Mouse (Mus musculus): Measurements from ENCODE around the gene Mnd1. TPM values are rescaled to one million over a fixed set of nuclear protein-coding genes. Genes with fewer than 3 reads are reported as not detected.

Mnd1 gene
- polyA plus RNA-seq, 1 experiment from 2014 or later = 5.7 TPM

GRCm38 (mm10) chr3:84149831-84150230 lies 5.8 kb downstream of the Mnd1 start:
- WGBS (ENCODE audit: insufficient replicate concordance) = 84% methylated on average over 3 of the region's 3 CpGs
- Histone ChIP-seq H3K4me1 (ENCODE audit: control insufficient read depth, low read depth, low read length) (peaks cover 5% of the 10 kb centered on the region; the same call in 1 of the 2 replicates), H3K9ac (ENCODE audit: low read depth, low read length) (no peak overlapping the region), H3K4me2 (ENCODE audit: low read depth, low read length) (no peak overlapping the region), H3K4me3 (ENCODE audit: low read depth, low read length) (no peak overlapping the region), H3K27me3 (ENCODE audit: control insufficient read depth, insufficient read depth, low read depth, low read length) (no peaks in the 10 kb centered on the region), H3K9me3 (replicated peaks; ENCODE audit: control insufficient read depth, low read length) (no peaks in the 10 kb centered on the region; the same call in 1 of the 2 replicates), H3K36me3 (ENCODE audit: control insufficient read depth, insufficient read depth) (no peaks in the 10 kb centered on the region), H3K27ac (ENCODE audit: low read length) (no peak overlapping the region)
- no peak for ATAC-seq (ENCODE audit: low read depth)

- Histone ChIP-seq H3K27ac (ENCODE audit: low read length) (no peak overlapping the region), H3K9me3 (replicated peaks; ENCODE audit: control insufficient read depth, low read length) (no peaks in the 10 kb centered on the region), H3K36me3 (ENCODE audit: control insufficient read depth, insufficient read depth) (no peaks in the 10 kb centered on the region), H3K9ac (ENCODE audit: low read depth, low read length) (no peak overlapping the region), H3K4me3 (ENCODE audit: low read depth, low read length) (no peak overlapping the region), H3K4me1 (ENCODE audit: control insufficient read depth, low read depth, low read length) (peaks cover 7% of the 10 kb centered on the region), H3K4me2 (ENCODE audit: low read depth, low read length) (no peak overlapping the region), H3K27me3 (ENCODE audit: control insufficient read depth, insufficient read depth, low read depth, low read length) (no peaks in the 10 kb centered on the region)
- no peak for ATAC-seq (ENCODE audit: low read depth)
- 80% methylated on average over 7 of the region's 7 CpGs for WGBS (ENCODE audit: insufficient replicate concordance)
These were observed 14.6 kb downstream of the Mnd1 start for GRCm38 (mm10) chr3:84140947-84141346.

DNA sequence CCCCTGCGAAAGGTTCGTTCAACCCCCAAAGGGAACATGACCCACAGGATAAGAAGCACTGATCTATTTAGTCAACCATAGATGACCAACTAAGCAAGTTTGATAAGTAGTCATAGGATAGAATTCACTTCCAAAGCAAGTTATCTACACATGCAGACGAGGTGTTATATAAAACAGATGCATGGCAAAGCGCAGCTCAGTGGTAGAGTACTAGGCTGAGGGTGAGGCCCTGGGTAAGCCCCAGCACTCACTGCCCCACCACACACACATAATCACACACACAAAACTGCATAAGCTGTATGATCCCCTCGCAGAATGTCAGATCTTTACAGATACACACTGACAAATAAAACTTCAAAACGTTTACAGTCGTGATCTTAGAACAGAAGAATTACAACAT lies 19.1 kb downstream of the Mnd1 start:
- Histone ChIP-seq H3K36me3 (ENCODE audit: control insufficient read depth, insufficient read depth) (no peaks in the 10 kb centered on the region), H3K9me3 (replicated peaks; ENCODE audit: control insufficient read depth, low read length) (no peaks in the 10 kb centered on the region), H3K4me1 (ENCODE audit: control insufficient read depth, low read depth, low read length) (peaks cover 14% of the 10 kb centered on the region), H3K27ac (ENCODE audit: low read length) (no peak overlapping the region), H3K27me3 (ENCODE audit: control insufficient read depth, insufficient read depth, low read depth, low read length) (no peaks in the 10 kb centered on the region), H3K4me2 (ENCODE audit: low read depth, low read length) (no peak overlapping the region), H3K4me3 (ENCODE audit: low read depth, low read length) (no peak overlapping the region), H3K9ac (ENCODE audit: low read depth, low read length) (no peak overlapping the region)
- peak; percentile 20; the same call in 1 of the 2 replicates for ATAC-seq (ENCODE audit: low read depth)
- WGBS (ENCODE audit: insufficient replicate concordance) = 32% methylated on average over 7 of the region's 7 CpGs

GRCm38 (mm10) chr3:84135933-84136332 lies 19.7 kb downstream of the Mnd1 start:
- ATAC-seq (ENCODE audit: low read depth) = no peak
- Histone ChIP-seq H3K9me3 (replicated peaks; ENCODE audit: control insufficient read depth, low read length) (no peaks in the 10 kb centered on the region), H3K4me3 (ENCODE audit: low read depth, low read length) (no peak overlapping the region), H3K9ac (ENCODE audit: low read depth, low read length) (no peak overlapping the region), H3K4me1 (ENCODE audit: control insufficient read depth, low read depth, low read length) (peaks cover 14% of the 10 kb centered on the region), H3K4me2 (ENCODE audit: low read depth, low read length) (peak overlapping the region; percentile 36), H3K27ac (ENCODE audit: low read length) (no peak overlapping the region), H3K36me3 (ENCODE audit: control insufficient read depth, insufficient read depth) (no peaks in the 10 kb centered on the region), H3K27me3 (ENCODE audit: control insufficient read depth, insufficient read depth, low read depth, low read length) (no peaks in the 10 kb centered on the region)
- WGBS (ENCODE audit: insufficient replicate concordance) = 54% methylated on average over 6 of the region's 6 CpGs

DNA sequence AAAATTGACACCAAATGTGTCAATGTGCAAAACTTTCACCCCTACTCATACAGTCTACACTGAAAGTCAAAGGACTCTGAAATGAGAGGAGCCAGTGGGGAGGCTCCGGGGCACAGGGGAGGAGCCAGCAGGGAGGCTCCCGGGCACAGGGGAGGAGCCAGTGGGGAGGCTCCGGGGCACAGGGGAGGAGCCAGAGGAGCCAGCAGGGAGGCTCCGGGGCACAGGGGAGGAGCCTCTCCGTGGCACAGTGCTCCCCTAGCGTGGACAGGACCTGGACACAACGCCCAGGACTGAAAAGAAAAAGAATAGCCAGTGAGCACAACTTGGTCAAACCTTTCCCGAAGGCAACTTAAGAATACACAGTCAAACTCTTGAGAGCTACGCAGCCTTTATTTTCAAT lies 20.2 kb downstream of the Mnd1 start:
- no peaks in the 10 kb centered on the region for H3K9me3 ChIP-seq (replicated peaks; ENCODE audit: control insufficient read depth, low read length)
- no peak overlapping the region for H3K27ac ChIP-seq (ENCODE audit: low read length)
- H3K27me3 ChIP-seq (ENCODE audit: control insufficient read depth, insufficient read depth, low read depth, low read length) = no peaks in the 10 kb centered on the region
- ATAC-seq (ENCODE audit: low read depth) = peak; percentile 100
- WGBS (ENCODE audit: insufficient replicate concordance) = 28% methylated on average over 9 of the region's 9 CpGs
- peak overlapping the region; percentile 36 for H3K4me2 ChIP-seq (ENCODE audit: low read depth, low read length)
- H3K36me3 ChIP-seq (ENCODE audit: control insufficient read depth, insufficient read depth) = no peaks in the 10 kb centered on the region
- H3K4me1 ChIP-seq (ENCODE audit: control insufficient read depth, low read depth, low read length) = peaks cover 14% of the 10 kb centered on the region
- no peak overlapping the region for H3K4me3 ChIP-seq (ENCODE audit: low read depth, low read length)
- no peak overlapping the region for H3K9ac ChIP-seq (ENCODE audit: low read depth, low read length)

- Histone ChIP-seq H3K4me2 (ENCODE audit: low read depth, low read length) (no peak overlapping the region), H3K4me3 (ENCODE audit: low read depth, low read length) (no peak overlapping the region), H3K9ac (ENCODE audit: low read depth, low read length) (no peak overlapping the region), H3K9me3 (replicated peaks; ENCODE audit: control insufficient read depth, low read length) (no peaks in the 10 kb centered on the region), H3K27me3 (ENCODE audit: control insufficient read depth, insufficient read depth, low read depth, low read length) (no peaks in the 10 kb centered on the region), H3K36me3 (ENCODE audit: control insufficient read depth, insufficient read depth) (no peaks in the 10 kb centered on the region), H3K27ac (ENCODE audit: low read length) (no peak overlapping the region), H3K4me1 (ENCODE audit: control insufficient read depth, low read depth, low read length) (peaks cover 13% of the 10 kb centered on the region)
- WGBS (ENCODE audit: insufficient replicate concordance) = 71% methylated on average over 3 of the region's 3 CpGs
- no peak for ATAC-seq (ENCODE audit: low read depth)
These were observed 24.2 kb downstream of the Mnd1 start for GRCm38 (mm10) chr3:84131369-84131768.

GRCm38 (mm10) chr3:84130776-84131175 lies 24.8 kb downstream of the Mnd1 start:
- no peaks in the 10 kb centered on the region for H3K9me3 ChIP-seq (replicated peaks; ENCODE audit: control insufficient read depth, low read length)
- no peak overlapping the region for H3K9ac ChIP-seq (ENCODE audit: low read depth, low read length)
- H3K27ac ChIP-seq (ENCODE audit: low read length) = no peak overlapping the region
- H3K4me3 ChIP-seq (ENCODE audit: low read depth, low read length) = no peak overlapping the region
- no peak overlapping the region for H3K4me2 ChIP-seq (ENCODE audit: low read depth, low read length)
- WGBS (ENCODE audit: insufficient replicate concordance) = 65% methylated on average over 5 of the region's 5 CpGs
- no peak for ATAC-seq (ENCODE audit: low read depth)
- H3K36me3 ChIP-seq (ENCODE audit: control insufficient read depth, insufficient read depth) = no peaks in the 10 kb centered on the region
- H3K4me1 ChIP-seq (ENCODE audit: control insufficient read depth, low read depth, low read length) = peaks cover 9% of the 10 kb centered on the region
- H3K27me3 ChIP-seq (ENCODE audit: control insufficient read depth, insufficient read depth, low read depth, low read length) = no peaks in the 10 kb centered on the region

GRCm38 (mm10) chr3:84128871-84129870 lies 26.4 kb downstream of the Mnd1 start:
- H3K4me1 ChIP-seq (ENCODE audit: control insufficient read depth, low read depth, low read length) = peaks cover 4% of the 10 kb centered on the region; the same call in 1 of the 2 replicates
- H3K36me3 ChIP-seq (ENCODE audit: control insufficient read depth, insufficient read depth) = no peaks in the 10 kb centered on the region
- no peak overlapping the region for H3K9ac ChIP-seq (ENCODE audit: low read depth, low read length)
- peak; percentile 53; the same call in 1 of the 2 replicates for ATAC-seq (ENCODE audit: low read depth)
- H3K4me2 ChIP-seq (ENCODE audit: low read depth, low read length) = no peak overlapping the region
- H3K27me3 ChIP-seq (ENCODE audit: control insufficient read depth, insufficient read depth, low read depth, low read length) = no peaks in the 10 kb centered on the region
- no peak overlapping the region for H3K27ac ChIP-seq (ENCODE audit: low read length)
- 44% methylated on average over 11 of the region's 11 CpGs for WGBS (ENCODE audit: insufficient replicate concordance)
- H3K9me3 ChIP-seq (replicated peaks; ENCODE audit: control insufficient read depth, low read length) = no peaks in the 10 kb centered on the region
- no peak overlapping the region for H3K4me3 ChIP-seq (ENCODE audit: low read depth, low read length)

DNA sequence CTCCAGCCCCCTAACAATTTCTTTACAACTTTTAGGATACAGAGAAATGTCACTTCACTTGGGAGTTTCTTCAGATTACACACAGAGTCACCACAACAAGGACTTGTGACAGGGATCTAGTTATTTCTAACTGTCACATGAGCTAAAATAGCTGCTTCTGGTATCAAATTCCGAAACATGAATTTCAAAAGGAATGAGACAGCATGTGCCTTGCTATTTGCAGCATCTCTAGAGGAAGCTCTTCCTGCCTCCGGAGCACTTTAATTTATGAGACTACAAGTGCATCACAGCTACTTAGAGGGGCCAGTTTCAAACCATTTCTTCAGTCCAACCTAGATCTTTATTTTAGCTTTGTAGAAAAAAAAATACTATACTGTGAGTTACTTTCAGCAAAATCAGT lies 28.2 kb downstream of the Mnd1 start:
- no peaks in the 10 kb centered on the region for H3K27me3 ChIP-seq (ENCODE audit: control insufficient read depth, insufficient read depth, low read depth, low read length)
- peaks cover 4% of the 10 kb centered on the region; the same call in 1 of the 2 replicates for H3K4me1 ChIP-seq (ENCODE audit: control insufficient read depth, low read depth, low read length)
- H3K9ac ChIP-seq (ENCODE audit: low read depth, low read length) = no peak overlapping the region
- H3K4me3 ChIP-seq (ENCODE audit: low read depth, low read length) = no peak overlapping the region
- H3K36me3 ChIP-seq (ENCODE audit: control insufficient read depth, insufficient read depth) = no peaks in the 10 kb centered on the region
- 70% methylated on average over 2 of the region's 2 CpGs for WGBS (ENCODE audit: insufficient replicate concordance)
- no peak overlapping the region for H3K4me2 ChIP-seq (ENCODE audit: low read depth, low read length)
- no peak for ATAC-seq (ENCODE audit: low read depth)
- H3K9me3 ChIP-seq (replicated peaks; ENCODE audit: control insufficient read depth, low read length) = no peaks in the 10 kb centered on the region
- no peak overlapping the region for H3K27ac ChIP-seq (ENCODE audit: low read length)

Data from liver, embryonic 16.5 days (tissue).